Mouse (Mus musculus): ENCODE measurements at regions not wholly inside any gene's neighbourhood (a gene's known extent, or its start where the extent isn't known, plus 50 kb on each side); places are given as distances from the start of the nearest gene placed in this dataset.

DNA sequence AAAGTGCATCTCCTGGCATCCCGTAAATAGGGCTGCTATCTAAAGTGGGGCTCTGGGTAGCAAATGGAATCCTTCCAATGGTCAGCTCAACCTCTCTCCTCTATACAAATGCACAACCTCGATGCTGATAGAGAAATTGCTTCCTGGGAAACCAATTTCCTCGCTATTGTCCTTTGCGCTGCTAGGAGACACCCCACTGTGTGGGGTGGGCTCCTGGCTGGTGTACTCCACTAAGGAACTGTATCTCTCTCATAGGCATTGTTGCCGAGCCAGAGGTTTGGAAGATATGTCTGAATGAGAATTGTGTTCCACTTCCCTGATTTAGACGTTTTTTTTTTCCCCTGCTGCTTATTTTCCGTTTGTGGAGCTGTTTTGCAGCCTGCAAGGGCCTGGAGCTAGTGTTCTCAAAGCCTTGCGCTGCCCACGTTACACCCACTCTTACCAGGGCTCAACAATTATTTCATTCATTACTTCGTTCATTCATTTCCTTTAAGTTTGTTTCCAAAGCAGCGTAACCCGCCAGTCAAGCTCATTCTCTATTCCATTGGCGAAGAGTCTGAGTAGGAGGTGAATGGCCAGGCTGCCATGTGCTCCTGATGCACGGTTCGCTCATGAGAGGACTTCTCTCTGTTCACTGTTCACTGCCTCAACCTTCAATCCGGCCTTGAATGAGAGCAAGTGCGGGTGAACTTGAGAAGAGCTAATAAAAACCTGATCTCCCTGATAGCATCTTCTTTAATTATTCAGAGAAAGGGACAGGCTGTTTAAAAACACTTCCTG lies 76.5 kb upstream of the Barx2 start:
- DNase-seq (ENCODE audit: low spot score) (peak; percentile 27), ATAC-seq (ENCODE audit: low FRiP score) (no peak; the same call in 1 of the 2 replicates)
- no peak overlapping the region for H3K9ac ChIP-seq
- H3K27ac ChIP-seq: peak overlapping the region; percentile 18; the same call in 1 of the 2 replicates
- H3K4me3 ChIP-seq (replicated peaks; ENCODE audit: low read length): no peak overlapping the region
- peak overlapping the region; percentile 24 for H3K4me2 ChIP-seq (replicated peaks)
- 30% methylated on average over 17 of the region's 17 CpGs for WGBS
- no peaks in the 10 kb centered on the region for H3K36me3 ChIP-seq (replicated peaks; ENCODE audit: control insufficient read depth, insufficient read depth)
- 0 out of 2 replicates have a peak, but pooled peaks cover 12% of the 10 kb centered on the region for H3K4me1 ChIP-seq (replicated peaks; ENCODE audit: control insufficient read depth, insufficient read depth, low read length)
- H3K27me3 ChIP-seq (ENCODE audit: control insufficient read depth, insufficient read depth, low read length): no peaks in the 10 kb centered on the region
- H3K9me3 ChIP-seq (ENCODE audit: control insufficient read depth, low read length): no peaks in the 10 kb centered on the region

DNA sequence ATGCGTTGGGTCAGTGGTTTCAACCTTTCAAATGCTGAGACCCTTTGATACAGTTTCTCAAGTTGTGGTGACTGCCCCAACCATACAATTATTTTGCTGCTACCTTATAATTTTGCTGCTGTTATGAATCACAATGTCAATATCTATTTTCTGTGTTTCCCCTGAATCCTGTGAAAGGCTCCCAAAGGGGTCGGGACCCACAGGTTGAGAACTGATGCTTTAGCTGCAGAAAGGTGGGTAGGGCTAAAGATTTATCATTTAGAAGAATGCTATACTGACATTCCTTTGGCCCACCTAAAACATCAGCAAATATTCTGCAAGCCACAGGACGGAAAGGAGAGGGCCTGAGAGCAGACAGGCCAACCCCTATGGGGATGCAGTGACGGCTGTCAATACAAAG lies 77.2 kb upstream of the Barx2 start:
- no peaks in the 10 kb centered on the region for H3K27me3 ChIP-seq (ENCODE audit: control insufficient read depth, insufficient read depth, low read length)
- WGBS: 90% methylated on average over 4 of the region's 4 CpGs
- H3K4me3 ChIP-seq (replicated peaks; ENCODE audit: low read length): no peak overlapping the region
- H3K4me2 ChIP-seq (replicated peaks): no peak overlapping the region
- ATAC-seq (ENCODE audit: low FRiP score) (no peak), DNase-seq (ENCODE audit: low spot score) (no peak)
- no peak overlapping the region for H3K9ac ChIP-seq
- H3K9me3 ChIP-seq (ENCODE audit: control insufficient read depth, low read length): no peaks in the 10 kb centered on the region
- 0 out of 2 replicates have a peak, but pooled peaks cover 12% of the 10 kb centered on the region for H3K4me1 ChIP-seq (replicated peaks; ENCODE audit: control insufficient read depth, insufficient read depth, low read length)
- no peak overlapping the region for H3K27ac ChIP-seq
- no peaks in the 10 kb centered on the region for H3K36me3 ChIP-seq (replicated peaks; ENCODE audit: control insufficient read depth, insufficient read depth)

DNA sequence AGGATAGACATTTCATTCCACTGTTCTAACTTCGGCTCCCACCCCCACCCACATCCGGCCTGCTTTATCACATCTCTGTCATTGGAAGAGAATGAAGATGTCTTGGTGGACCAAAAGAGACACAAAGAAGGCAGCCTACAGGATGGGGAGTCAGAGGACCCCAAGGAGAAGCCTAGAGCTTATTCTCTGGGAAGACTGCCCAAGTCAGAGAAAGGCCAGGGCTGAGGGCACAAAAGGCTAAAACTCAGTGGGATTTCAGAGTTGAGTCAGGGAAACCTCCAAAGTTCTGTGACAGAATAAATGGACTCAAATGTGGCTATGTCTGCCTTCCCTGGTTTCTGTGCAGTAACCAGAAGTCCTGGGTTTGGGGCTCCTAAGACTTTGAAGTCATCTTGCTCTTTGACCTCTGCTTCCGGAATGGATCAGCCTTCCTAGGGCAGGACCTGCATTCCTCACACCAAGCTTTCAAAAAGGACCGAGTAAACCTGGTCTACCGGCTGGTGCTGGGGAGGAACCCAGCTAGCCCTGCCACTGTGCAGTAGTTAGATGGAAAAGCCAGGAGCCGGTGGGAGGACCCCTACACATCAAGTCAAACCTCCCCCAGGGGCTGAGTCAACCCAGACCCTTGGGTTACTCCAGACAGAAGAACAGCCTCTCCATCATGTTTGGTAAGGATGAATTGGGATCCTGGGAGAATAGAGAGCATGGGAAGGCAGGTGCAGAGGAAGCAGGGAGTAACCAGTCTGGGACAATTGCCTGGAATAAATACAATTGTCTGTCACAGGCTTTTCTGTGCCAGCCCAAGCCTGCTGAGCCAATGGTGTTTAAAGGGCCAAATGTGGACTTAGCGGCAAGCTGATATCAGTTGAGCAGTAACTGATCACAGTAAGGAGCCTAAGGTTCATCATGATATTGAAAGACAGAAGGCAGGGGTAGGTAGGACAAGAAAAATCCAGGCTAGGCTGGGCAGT lies 80.7 kb upstream of the Barx2 start:
- H3K27me3 ChIP-seq (ENCODE audit: control insufficient read depth, insufficient read depth, low read length): no peaks in the 10 kb centered on the region
- WGBS: 72% methylated on average over 7 of the region's 7 CpGs

DNA sequence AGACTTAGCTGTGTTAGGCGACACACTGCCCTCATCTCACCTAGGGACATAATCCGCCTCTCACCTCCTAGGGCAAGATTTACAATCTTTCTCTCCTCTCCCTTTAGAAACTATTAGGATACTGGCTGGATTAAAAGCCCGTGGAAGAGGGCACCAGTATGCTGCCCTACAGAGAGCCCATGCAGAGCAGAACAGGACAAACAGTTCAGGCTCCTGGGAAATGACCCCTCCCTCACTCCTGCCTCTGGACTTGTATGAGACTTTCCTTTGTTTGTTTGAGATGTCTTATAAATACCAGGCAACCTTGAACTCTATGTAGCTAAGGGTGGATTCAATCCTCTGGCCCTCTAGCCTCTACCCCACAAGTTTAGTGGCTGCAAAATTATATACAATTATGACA lies 81.8 kb upstream of the Barx2 start:
- Histone ChIP-seq H3K27ac (no peak overlapping the region), H3K4me2 (replicated peaks) (no peak overlapping the region), H3K9me3 (ENCODE audit: control insufficient read depth, low read length) (no peaks in the 10 kb centered on the region), H3K4me3 (replicated peaks; ENCODE audit: low read length) (no peak overlapping the region), H3K9ac (no peak overlapping the region), H3K4me1 (replicated peaks; ENCODE audit: control insufficient read depth, insufficient read depth, low read length) (0 out of 2 replicates have a peak, but pooled peaks cover 4% of the 10 kb centered on the region), H3K36me3 (replicated peaks; ENCODE audit: control insufficient read depth, insufficient read depth) (no peaks in the 10 kb centered on the region), H3K27me3 (ENCODE audit: control insufficient read depth, insufficient read depth, low read length) (no peaks in the 10 kb centered on the region)
- no peak for ATAC-seq (ENCODE audit: low FRiP score)
- no peak for DNase-seq (ENCODE audit: low spot score)
- 69% methylated on average over 3 of the region's 3 CpGs for WGBS

More for the DNA sequence above, 80.7 kb upstream of the Barx2 start:
- no peak overlapping the region for H3K4me3 ChIP-seq (replicated peaks; ENCODE audit: low read length)
- 0 out of 2 replicates have a peak, but pooled peaks cover 12% of the 10 kb centered on the region for H3K4me1 ChIP-seq (replicated peaks; ENCODE audit: control insufficient read depth, insufficient read depth, low read length)
- no peak overlapping the region for H3K9ac ChIP-seq
- H3K36me3 ChIP-seq (replicated peaks; ENCODE audit: control insufficient read depth, insufficient read depth): no peaks in the 10 kb centered on the region
- H3K27ac ChIP-seq: no peak overlapping the region
- H3K4me2 ChIP-seq (replicated peaks): no peak overlapping the region
- DNase-seq (ENCODE audit: low spot score) (no peak), ATAC-seq (ENCODE audit: low FRiP score) (no peak)
- no peaks in the 10 kb centered on the region for H3K9me3 ChIP-seq (ENCODE audit: control insufficient read depth, low read length)

DNA sequence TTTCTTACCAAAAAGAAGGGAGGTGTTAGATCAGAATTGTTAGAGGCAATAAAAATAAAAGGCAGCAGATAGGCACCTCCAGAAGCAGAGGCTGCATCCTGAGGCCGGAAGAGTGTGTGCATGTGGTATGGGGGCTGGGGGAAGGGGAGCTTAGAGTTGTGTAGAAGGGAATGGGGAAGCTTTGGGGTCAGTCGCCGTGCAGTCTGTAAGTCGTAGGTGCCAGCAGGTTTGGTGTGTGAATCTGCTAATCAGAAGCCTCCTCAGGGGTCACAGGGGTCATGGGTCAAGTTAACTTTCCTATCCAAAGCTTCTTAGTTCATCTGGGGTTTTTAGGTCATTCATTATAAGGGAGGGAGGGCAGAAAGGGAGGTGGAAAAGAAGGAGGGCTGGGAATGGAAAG lies 82.4 kb upstream of the Barx2 start:
- WGBS: 66% methylated on average over 4 of the region's 4 CpGs
- no peak overlapping the region for H3K9ac ChIP-seq
- no peaks in the 10 kb centered on the region for H3K9me3 ChIP-seq (ENCODE audit: control insufficient read depth, low read length)
- H3K36me3 ChIP-seq (replicated peaks; ENCODE audit: control insufficient read depth, insufficient read depth): no peaks in the 10 kb centered on the region
- no peak for DNase-seq (ENCODE audit: low spot score)
- H3K27ac ChIP-seq: no peak overlapping the region
- ATAC-seq (ENCODE audit: low FRiP score): no peak
- no peak overlapping the region for H3K4me2 ChIP-seq (replicated peaks)
- no peaks in the 10 kb centered on the region for H3K4me1 ChIP-seq (replicated peaks; ENCODE audit: control insufficient read depth, insufficient read depth, low read length)
- H3K4me3 ChIP-seq (replicated peaks; ENCODE audit: low read length): no peak overlapping the region
- no peaks in the 10 kb centered on the region for H3K27me3 ChIP-seq (ENCODE audit: control insufficient read depth, insufficient read depth, low read length)

DNA sequence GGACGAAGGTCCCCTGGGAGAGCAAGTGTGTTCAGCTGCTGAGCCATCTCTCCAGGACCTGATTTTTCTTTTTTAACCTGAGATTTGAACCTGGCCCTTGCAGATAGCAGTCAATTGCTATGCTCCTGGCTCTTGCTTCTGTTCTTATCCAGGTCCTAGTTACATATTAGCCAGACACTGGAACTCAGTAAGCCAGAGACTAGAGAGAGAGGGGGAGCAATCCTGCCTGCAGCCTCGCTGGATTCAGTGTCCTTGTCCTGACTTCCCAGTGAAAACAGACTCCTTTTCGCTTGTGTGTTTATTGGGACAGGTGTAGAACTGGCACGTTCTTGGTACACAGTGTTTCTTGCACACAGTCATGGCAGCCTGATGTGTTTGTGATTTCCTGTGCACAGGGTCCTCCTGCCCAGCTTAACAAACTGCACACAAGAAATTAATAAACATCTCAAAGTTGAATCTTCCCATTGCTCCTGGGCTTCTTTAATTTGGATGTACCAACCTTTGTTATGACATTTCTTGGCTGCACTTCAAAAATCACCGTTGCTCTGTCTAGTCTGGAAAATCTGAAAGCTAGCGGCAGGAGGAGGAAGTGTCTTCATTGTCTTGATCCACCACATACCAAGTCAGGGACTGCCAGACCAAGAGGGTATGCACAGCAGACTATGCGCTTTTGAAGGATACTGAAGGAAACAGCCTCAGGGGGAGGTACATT lies 83.4 kb upstream of the Barx2 start:
- Histone ChIP-seq H3K27ac (no peak overlapping the region), H3K4me1 (replicated peaks; ENCODE audit: control insufficient read depth, insufficient read depth, low read length) (no peaks in the 10 kb centered on the region), H3K9me3 (ENCODE audit: control insufficient read depth, low read length) (no peaks in the 10 kb centered on the region), H3K4me3 (replicated peaks; ENCODE audit: low read length) (no peak overlapping the region), H3K27me3 (ENCODE audit: control insufficient read depth, insufficient read depth, low read length) (no peaks in the 10 kb centered on the region), H3K36me3 (replicated peaks; ENCODE audit: control insufficient read depth, insufficient read depth) (no peaks in the 10 kb centered on the region), H3K9ac (no peak overlapping the region), H3K4me2 (replicated peaks) (no peak overlapping the region)
- no peak for ATAC-seq (ENCODE audit: low FRiP score)
- no peak for DNase-seq (ENCODE audit: low spot score)
- WGBS: 59% methylated on average over 7 of the region's 7 CpGs

DNA sequence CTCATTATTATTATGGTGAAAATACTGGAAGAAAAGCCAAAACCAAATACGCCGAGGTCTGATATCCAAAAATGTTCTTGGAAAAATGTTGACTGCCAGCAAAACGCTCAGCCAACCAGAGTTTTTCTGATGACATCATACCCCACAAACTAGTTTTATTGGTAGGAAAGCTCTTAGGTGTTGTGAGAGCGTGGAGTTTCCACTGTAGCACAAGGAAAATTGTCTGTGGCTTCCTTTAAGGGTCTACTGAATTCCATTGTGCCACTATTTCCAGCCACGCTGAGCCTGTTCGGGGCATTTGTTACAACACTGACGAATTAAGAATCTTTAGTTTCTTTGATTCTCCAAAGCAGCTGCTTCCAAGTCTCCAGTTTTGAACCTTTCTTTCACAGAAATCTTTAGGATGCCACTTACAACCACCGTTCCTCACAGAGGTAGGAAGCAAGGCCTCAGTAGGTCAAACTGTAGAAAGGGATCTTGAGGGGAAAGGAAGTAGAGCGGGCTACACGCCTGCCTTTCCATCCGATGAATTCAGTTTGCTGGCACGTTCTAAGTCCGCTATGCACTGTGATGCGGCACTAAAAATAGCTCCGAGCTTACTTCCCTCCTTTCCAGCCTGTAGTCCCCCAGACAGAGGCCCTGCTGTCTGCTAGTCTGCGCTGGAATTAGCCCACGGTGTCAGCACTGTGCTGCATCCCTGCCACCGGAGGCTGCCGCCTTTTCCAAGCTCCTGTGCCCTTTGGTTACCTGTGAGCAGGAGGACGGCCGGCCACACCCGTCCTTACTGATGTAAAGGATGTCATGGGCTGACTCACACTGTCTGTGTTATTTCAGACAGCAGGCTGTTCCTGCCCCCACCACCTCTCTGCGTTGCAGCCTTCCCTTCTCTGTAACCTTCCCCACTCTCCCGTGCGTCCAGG lies 84.2 kb upstream of the Barx2 start:
- no peaks in the 10 kb centered on the region for H3K4me1 ChIP-seq (replicated peaks; ENCODE audit: control insufficient read depth, insufficient read depth, low read length)
- H3K36me3 ChIP-seq (replicated peaks; ENCODE audit: control insufficient read depth, insufficient read depth): no peaks in the 10 kb centered on the region
- H3K27me3 ChIP-seq (ENCODE audit: control insufficient read depth, insufficient read depth, low read length): no peaks in the 10 kb centered on the region
- no peak overlapping the region for H3K9ac ChIP-seq
- H3K27ac ChIP-seq: no peak overlapping the region
- no peak for ATAC-seq (ENCODE audit: low FRiP score)
- no peak for DNase-seq (ENCODE audit: low spot score)
- WGBS: 63% methylated on average over 25 of the region's 25 CpGs
- no peak overlapping the region for H3K4me3 ChIP-seq (replicated peaks; ENCODE audit: low read length)
- 0 out of 2 replicates have a peak overlapping the region, but pooled peaks have one; percentile 7 for H3K4me2 ChIP-seq (replicated peaks)
- no peaks in the 10 kb centered on the region for H3K9me3 ChIP-seq (ENCODE audit: control insufficient read depth, low read length)

DNA sequence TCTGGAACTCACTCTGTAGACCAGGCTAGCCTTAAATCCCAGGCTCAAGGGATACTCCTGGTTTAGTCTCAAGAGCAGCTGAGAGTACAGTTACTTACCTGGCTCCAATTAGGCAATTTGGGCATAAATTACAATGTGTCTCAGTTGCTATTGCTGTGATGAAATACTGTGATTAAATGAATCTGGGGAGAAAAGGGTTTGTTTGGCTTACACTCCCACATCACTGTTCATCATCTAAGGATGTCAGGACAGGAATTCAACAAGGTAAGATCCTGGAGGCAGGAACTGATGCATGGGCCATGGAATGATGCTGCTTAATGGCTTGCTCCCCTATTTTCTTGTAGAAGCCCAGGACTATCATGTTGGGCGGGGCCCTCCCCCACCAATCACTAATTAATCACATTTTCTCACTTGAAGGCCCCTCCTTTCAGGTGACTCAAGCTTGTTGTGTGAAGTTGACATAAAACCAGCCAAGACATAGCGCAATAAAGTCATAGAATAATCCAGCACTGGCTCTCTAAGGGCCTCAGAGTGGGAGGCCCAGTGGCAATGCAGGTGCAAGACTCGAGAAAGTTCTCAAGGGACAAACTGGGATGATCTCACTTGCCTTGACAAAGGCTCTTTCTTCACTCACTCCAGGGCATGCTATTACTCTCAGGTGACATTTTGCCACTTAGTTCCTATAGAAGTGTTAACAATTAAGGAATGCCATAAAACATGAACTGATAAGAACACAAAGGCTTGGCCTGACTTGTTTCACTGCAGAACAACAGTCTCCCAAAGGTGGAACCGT lies 85.4 kb upstream of the Barx2 start:
- H3K27ac ChIP-seq: no peak overlapping the region
- H3K4me2 ChIP-seq (replicated peaks): no peak overlapping the region
- DNase-seq (ENCODE audit: low spot score): no peak
- H3K4me1 ChIP-seq (replicated peaks; ENCODE audit: control insufficient read depth, insufficient read depth, low read length): no peaks in the 10 kb centered on the region
- H3K27me3 ChIP-seq (ENCODE audit: control insufficient read depth, insufficient read depth, low read length): no peaks in the 10 kb centered on the region
- 82% methylated on average over 4 of the region's 4 CpGs for WGBS
- H3K9ac ChIP-seq: no peak overlapping the region
- ATAC-seq (ENCODE audit: low FRiP score): no peak
- no peaks in the 10 kb centered on the region for H3K36me3 ChIP-seq (replicated peaks; ENCODE audit: control insufficient read depth, insufficient read depth)
- H3K9me3 ChIP-seq (ENCODE audit: control insufficient read depth, low read length): no peaks in the 10 kb centered on the region
- H3K4me3 ChIP-seq (replicated peaks; ENCODE audit: low read length): no peak overlapping the region
